Mouse (Mus musculus) kidney, adult 2 months (tissue): ENCODE results near the gene Iqcn.

Experiments
- CTCF ChIP-seq: fragments of 200-500 bp; conservative IDR thresholded peaks from 2 replicates; pipeline ENCODE4 v1.5.1; 2011; ENCODE audit warnings: low read depth, mild to moderate bottlenecking, control low read depth, low read length, moderate library complexity, mixed read lengths; ENCODE audit not compliant: insufficient read depth, insufficient read length
- POLR2A ChIP-seq: fragments of 200-500 bp; IDR thresholded peaks from one replicate; pipeline ENCODE4 v1.6.1; 2011; ENCODE audit warnings: low read depth, low read length, control low read depth

DNA sequence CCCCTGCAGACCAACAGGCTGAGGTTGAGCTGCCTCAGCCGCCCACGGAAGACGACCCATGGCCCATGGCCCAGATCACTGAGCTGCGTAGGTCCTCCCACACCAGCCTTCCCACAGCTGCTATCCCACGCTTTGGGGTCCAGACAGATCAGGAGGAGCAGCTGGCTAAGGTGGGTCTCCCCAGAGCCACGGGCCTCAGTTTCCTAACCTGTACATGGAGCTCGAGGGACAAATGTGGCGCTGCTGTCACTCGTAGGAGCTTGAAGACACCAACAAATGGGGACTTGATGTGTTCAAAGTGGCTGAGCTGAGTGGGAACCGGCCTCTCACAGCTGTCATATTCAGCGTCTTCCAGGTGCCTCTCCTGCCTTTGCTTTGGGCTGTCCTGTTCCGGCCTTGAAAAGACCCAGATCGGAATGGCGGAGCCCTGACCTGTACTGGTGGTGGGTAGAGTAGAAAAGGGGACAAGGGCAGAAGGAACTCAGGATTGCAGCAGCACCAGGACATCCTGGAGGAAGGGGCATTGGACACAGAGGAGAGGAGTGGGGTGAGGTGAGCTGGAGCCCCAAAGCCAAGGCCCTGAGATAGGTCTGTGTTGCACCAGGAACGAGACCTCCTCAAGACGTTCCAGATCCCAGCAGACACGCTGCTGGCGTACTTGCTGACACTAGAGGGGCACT, 44.1 kb downstream of the Iqcn start:
- TF ChIP-seq CTCF (no peak), POLR2A (no peak)
